In the genomic region with DNA sequence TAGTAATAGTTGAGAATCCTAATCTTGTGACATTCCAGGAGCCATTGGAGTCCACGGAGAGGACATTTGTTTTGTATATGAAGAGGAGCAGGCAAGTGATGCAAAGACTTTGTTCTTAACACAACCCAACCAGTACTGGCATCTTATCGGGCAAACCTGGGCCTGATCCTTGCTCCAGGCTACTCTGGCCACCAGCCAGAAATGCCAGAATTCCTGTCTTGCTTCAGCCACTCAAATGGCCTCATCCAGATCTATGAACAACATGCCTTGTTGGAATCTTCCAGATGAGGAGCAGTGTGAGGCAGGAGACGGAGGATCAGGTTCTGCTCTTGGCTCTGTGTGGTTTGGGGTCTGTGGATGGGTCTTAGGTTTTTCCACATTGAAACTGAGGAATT, we compare ENCODE assay signal across 18 mouse cellular contexts.
"Had no signal": no experiment of that assay in that cellular context is flagged by ENCODE, and none has a peak within 500 bp of the region (broad histone marks: within the 10 kb centered on the region; RNA-seq: fewer than 3 reads in every experiment).

No protein-coding gene starts in this region.

- H3K9ac ChIP-seq: lung, embryonic 14.5 days; neural tube, embryonic 13.5 days; neural tube, embryonic 15.5 days had no signal

- H3K27ac ChIP-seq: midbrain, embryonic 10.5 days; neural tube, embryonic 13.5 days; neural tube, embryonic 15.5 days had no signal

- H3K36me3 ChIP-seq: midbrain, embryonic 10.5 days; neural tube, embryonic 13.5 days; neural tube, embryonic 15.5 days had no signal

- H3K27me3 ChIP-seq: neural tube, embryonic 13.5 days; neural tube, embryonic 15.5 days had no signal

- H3K9me3 ChIP-seq: midbrain, embryonic 10.5 days; neural tube, embryonic 13.5 days; neural tube, embryonic 15.5 days had no signal

- H3K4me2 ChIP-seq: lung, embryonic 14.5 days; neural tube, embryonic 13.5 days; neural tube, embryonic 15.5 days had no signal

- H3K4me3 ChIP-seq: midbrain, embryonic 10.5 days; myocyte; neural tube, embryonic 13.5 days; neural tube, embryonic 15.5 days had no signal

- DNase-seq: lung, adult 18-20 months; lung, embryonic 14.5 days; lung, postnatal 10 days; lung, postnatal 4 days; midbrain, embryonic 14.5 days; retina, postnatal 1 day; right cerebral cortex, adult 18-20 months; right cerebral cortex, postnatal 25 days; right cerebral cortex, postnatal 4 days; spleen, adult 18-20 months; thymus, adult 18-20 months; thymus, postnatal 14 days; thymus, postnatal 36 days had no signal

- ATAC-seq: midbrain, embryonic 16.5 days had no signal
